Mouse (Mus musculus): Measurements from ENCODE around the gene Cenpb.

GRCm38 (mm10) chr2:131152166-131152730, 27.6 kb downstream of the Cenpb start:
- no peak for TF ChIP-seq CTCF (IDR thresholded peaks at IDR 0.05; ENCODE audit: low read depth)
- no peak for TF ChIP-seq EP300 (optimal IDR thresholded peaks at IDR 0.05)
